Mouse (Mus musculus): Measurements from ENCODE around the gene Apoc3.

Apoc3 gene

DNA sequence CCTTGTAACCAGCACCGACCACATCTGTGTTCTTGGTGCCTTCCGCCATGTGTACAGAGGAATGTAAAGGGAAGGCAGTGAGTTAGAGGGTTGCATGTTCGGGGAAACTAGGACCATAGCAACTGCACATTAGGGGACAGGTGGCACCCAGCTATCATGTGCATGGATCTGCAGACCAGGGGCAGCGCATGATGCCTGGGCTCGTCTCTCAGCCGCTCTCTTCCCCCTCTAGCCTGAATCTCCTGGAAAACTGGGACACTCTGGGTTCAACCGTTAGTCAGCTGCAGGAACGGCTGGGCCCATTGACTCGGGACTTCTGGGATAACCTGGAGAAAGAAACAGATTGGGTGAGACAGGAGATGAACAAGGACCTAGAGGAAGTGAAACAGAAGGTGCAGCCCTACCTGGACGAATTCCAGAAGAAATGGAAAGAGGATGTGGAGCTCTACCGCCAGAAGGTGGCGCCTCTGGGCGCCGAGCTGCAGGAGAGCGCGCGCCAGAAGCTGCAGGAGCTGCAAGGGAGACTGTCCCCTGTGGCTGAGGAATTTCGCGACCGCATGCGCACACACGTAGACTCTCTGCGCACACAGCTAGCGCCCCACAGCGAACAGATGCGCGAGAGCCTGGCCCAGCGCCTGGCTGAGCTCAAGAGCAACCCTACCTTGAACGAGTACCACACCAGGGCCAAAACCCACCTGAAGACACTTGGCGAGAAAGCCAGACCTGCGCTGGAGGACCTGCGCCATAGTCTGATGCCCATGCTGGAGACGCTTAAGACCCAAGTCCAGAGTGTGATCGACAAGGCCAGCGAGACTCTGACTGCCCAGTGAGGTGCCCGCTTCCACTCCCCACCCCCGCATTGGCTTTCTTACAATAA lies 5.6 kb downstream of the Apoc3 start:
- DNase-seq (ENCODE audit: low spot score) = peak; percentile 85

DNA sequence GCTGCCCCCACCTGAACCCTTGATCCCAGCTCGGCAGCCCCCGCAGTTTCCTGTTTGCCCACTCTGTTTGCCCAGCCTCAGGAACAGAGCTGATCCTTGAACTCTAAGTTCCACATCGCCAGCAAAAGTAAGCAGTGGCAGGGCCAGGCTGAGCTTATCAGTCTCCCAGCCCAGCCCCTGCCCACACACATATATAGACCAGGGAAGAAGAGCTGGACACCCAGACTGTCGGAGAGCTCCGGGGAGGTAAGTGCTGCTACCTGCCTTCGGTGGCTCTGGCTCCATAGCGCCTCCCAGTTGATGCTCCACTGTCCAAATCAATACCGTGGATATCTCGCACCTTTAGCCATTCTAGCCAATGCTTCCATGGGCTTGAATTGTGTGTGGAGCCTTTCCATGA lies 6.9 kb downstream of the Apoc3 start, which contains the start of gene Apoa1:
Gene Apoa1, plus strand, starts transcription at position 90 of the 400 bp plus-strand sequence.
- no peak for DNase-seq (ENCODE audit: low spot score)

DNA sequence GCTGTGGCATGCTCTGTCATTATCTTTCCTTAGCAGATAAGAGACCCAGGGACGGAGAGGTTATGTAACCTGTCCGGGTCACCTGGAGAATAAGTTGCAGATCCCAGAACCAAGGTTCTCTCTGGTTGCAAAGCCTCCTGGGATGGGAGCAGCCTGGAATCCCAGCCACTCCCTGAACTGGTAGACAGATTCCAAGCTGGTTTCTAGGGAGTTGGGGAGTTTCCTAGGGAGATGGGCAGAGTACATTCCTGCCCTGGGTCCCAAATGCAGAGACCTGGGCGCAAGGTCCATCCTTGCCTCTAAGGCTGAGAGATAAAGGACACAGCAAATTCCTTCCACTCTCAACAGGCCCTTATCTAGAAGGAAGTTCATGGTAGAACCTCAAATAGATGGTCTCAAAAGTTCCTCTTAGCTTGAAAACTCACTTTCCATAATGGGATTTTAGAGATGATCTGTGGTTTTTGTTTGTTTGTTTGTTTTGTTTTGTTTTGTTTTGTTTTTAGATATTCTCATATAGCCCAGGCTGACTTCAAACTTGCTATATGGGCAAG lies 8.3 kb downstream of the Apoc3 start:
- DNase-seq (ENCODE audit: low spot score) = no peak

DNA sequence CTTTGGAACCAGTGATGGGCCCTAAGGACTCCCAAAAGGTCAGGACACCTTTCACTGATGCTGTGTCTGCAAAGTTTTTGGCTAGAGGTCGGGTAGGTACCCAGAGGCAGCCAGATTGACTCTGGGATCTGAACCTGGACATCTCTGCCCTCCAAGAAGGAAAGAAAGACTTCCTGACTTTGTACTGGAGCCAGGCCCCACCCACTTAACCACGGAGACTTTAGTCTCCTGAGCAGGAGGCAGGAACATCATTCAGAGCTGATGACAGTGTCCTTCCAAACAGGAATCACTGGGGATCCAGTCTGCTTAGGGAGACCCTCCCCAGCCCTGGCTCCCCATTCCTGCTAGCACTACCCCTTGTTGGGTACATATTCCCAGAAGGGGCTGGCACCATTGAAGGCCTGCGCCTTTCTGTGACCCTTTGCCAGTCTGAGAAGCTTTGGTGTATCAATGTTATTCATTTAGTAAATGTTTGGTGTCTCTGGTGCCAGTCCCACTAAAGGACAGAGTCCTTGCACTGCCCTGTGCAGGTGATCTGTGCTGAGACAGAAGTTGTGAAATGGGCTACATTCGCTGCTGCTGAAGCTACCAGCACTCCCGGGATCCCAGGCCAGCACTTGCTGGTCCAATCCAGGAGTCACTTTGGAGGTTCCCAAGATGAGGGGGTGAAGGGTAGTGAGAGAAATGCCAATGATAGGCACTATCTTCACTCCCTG lies 10.3 kb downstream of the Apoc3 start:
- no peak for DNase-seq (ENCODE audit: low spot score)

DNA sequence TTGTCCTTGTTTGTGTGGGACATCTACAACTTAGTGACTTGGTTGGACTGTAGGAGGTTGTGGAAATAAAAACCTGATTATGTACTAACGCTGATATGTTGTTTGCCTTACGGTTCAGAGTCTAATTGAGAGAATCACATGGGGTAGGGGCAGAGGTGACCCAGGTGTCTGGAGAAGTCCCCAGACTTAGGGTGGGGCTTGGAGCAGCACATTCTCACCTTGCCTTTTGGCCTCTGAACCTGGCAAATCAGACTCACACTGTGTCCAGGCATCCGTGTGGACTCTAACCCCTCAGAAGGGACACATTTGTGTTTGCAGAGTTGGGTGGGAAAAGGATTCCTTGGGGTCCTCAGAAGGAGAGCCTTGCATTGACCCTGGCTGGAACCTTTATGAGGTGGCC lies 11.3 kb downstream of the Apoc3 start:
- no peak for DNase-seq (ENCODE audit: low spot score)

DNA sequence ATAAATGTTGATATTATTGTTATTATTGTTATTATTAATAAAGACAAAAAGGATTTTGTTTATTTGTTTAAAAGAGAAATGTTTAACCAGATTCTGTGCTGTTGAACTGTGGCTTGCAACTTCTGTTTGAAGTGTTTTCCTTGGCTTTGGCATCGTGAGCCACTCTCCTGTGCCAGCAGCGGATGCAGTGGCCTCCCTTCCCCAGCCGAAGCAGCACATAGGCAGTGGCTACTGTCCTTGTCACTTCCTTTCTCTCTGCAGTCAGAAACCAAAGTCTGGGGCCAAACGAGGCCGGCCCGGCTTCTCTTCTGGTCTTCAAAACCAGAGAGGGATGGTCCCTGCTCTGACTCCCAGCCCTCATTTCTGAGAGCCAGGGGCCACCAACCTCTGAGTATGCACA lies 12.3 kb downstream of the Apoc3 start:
- DNase-seq (ENCODE audit: low spot score) = no peak

DNA sequence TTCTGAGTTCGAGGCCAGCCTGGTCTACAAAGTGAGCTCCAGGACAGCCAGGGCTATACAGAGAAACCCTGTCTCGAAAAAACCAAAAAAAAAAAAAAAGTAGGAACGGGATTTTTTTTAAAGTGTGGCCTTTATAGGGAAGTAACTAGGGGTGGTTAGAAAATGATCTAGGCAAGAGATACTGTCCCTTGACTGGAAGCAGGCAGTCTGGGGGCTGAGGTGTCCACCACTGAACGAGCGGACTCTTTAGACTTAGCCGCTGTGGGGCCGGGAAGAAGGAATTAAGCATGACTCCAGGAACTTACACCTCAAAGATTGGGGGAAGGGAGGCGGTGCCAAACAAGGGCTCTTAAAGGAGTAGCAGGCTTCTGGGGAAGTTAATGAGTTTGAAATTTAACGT lies 17.3 kb downstream of the Apoc3 start:
- DNase-seq (ENCODE audit: low spot score) = no peak

DNA sequence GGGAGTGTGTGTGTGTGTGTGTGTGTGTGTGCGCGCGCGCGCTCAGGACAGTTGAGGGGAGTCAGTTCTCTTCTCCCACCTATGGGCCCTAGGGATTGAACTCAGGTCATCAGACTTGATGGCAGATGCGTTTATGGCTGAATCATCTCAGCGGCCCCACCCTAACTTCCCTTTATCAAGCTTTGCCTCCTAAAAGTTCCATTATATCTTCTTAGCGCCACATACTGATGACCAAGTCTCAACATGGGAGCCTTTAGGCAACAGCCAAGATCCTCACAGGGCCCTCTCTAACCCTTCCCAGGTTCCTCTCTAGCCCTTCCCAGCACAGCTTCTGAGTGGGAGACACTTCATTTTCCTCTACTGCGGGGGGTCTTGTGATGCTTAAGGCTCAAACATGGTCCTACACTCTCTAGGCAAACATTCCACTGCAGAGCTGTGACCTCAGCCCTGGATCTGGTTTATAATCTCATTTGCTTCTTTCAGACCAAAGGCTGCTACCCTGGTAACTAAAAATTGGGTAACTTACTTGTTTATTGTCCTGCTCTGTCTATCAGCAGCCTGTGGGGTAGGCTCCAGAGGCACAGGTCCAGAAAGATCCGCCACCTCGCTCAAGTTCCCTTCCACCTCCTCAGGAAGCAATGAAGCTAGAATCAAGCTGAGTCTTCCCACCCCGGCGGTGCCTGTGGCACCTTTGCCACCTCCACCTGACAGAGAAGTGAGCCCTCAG lies 18.5 kb downstream of the Apoc3 start:
- DNase-seq (ENCODE audit: low spot score) = no peak

DNA sequence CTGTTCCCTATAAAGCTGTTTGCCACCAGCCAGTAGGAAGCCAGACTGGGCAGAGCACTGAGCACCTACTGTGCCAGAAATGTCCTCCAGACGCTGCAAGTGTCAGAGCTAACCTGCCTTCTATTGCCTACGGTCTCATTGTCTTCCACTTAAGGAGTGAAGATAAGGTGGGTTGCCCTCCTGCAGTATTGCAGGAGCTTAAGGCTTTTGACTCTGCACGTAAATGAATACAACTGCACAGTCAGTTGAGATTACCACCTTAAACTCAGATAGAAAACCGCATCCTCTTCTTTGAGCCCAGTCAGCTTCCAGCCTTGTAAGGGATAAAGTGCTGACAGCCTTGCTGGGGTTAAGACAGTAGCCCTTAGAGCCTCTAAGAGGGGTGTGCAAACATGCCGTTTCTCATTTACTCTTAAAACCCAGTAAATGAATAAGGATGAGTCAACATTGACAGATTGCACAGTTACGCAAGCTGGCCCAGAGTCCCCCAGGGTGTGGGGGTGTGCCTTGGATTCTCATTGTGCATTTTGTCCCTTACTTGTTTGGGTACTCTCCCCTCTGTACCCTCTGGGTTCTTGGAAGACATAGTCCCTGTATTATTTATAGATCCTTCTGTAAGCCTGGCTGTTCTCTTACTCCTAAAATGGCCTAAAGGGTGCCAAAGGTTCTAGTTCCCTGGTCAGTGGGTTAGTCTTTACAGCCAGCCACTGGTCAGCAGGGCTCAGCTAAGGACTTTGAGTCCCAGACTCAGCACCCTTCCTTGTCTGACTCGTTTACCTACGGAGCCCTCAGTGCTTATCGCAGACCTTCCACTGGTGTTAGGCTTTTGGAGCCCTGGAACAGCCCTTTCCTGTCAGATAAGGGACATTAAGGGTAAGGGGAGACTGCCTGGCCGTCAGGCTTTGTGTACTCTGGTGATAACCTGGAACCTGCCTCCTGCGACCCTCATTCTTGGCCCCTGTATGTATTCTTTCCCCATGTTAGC lies 19.8 kb downstream of the Apoc3 start:
- DNase-seq (ENCODE audit: low spot score) = no peak

DNA sequence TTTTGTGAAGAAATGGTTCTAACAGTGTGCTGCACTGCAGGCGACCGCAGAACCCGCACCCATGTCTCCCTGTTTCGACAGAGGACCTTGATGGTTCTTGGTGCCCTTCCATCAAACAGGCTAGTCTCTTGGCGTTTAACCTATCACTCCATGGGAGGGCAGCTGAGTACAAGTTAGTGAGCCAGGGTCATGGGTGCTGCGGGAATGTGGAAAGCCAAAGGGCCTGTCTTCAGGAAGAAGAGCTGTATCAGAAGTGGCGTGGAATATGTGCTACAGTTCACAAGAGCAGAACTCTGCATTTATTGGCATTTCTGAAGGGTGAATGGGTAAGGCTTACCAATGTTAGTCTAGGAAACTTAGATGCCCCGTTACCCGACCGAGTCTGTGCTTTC lies 20.5 kb downstream of the Apoc3 start:
- DNase-seq (ENCODE audit: low spot score) = no peak

DNA sequence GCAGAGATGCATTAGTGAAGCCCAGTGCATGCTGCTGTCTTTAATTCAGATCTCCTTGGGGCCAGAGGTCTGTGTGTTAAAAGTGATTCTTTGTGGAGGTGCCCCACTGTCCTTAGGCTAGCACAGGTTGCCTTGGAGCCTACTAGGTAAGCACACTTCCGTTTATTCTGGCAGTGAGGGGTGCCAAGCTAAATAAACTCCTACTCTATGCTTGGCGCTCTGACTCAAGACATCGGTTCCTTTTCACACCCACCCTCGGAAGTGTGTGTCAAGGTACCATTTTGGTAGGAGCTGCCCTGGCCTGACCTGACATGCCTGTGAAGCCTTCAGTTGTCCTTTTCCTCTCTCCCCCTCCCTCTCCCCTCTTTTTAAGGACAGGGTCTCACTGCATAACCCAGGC lies 21.2 kb downstream of the Apoc3 start:
- no peak for DNase-seq (ENCODE audit: low spot score)

DNA sequence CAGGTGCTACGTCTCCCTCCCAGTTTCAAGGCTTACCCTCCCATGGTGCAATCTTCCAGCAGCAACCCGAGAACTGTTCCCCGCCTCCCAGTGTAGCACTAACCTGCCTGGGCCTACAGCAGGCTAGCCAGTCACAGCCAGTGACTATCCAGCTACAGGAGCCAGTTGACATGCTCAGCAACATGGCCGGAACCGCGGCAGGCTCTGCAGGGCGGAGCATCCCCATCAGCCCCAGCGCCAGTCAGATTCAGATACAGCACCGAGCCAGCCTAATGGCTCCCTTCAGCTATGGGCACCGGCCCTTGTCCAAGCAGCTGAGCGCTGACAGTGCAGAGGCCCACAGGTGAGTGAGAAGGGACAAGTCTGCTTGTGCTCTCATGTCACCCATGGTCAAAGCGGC lies 25.0 kb downstream of the Apoc3 start:
- no peak for DNase-seq (ENCODE audit: low spot score)

DNA sequence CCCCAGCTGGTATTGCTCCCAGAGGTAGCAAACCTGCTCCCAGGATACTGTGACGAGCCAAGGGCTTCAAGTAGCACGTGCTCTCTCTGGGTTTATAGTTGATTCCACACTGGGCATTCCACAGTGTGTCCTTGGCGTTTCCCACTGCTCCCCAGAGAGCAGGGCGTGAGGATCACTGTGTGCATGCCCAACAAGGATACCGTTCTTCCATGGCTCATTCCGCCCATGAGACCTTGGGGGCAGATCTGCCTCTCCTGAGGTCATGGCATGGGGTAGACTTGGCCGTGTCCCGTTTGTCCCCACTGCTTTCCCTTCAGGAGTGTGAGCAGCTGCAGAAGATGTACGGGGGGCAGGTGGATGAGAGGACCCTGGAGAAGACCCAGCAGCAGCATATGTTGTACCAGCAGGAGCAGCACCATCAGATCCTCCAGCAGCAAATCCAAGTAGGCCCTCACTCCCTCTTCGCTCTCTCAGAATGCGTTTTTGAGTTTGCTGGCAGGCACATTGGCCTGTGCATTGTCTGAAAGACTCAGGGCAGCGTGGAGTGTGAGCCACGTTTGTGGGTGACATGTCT lies 26.9 kb downstream of the Apoc3 start:
- peak; percentile 46 for DNase-seq (ENCODE audit: low spot score)

DNA sequence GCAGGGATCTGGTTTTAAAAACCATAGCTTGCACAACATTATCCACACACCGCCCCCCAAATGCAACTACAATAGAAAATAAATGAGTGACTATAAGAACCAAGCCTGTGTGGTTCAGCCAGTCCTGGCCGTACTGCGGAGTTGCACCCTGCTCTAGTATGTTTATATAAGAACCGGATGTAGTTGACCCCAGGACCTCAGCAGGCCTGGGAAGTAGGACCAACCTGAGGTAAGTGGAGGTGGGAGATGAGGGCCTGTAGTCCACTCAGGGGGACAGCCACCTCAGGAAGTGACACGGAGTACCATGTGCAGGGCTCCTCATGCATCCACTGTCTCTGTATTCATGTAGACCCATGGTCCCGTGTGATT lies 28.0 kb downstream of the Apoc3 start:
- no peak for DNase-seq (ENCODE audit: low spot score)

DNA sequence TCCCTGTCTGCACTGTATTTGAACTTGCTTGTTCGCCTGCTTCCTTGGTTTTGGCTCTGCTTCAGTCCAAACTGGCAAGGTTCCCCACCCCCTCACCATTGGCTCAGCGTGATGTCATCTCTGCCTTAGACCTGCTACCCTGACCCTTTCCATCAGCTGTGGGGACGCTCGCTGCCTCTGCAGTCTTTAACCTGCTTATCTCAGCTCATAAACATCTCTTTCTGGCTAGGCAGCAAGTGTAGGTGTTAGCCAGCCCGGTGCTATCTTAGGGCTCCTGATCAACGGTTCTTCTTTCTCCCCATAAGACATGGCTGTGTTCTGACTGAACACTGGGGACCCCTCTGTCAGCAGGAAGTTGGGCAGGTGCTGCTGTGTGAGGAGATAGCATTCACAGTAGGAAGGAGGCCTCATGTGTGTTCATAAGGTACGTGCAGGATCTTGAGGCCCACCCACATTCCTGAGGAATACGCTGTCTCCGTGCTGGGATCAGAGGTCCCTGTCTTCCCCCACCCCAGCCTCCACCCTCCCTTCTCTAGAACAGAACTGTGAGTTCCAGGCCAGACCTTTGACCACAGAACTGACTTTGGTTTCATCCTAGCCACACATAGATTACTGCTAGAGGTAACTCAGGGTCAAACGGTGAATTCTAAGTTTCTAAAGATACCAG lies 28.5 kb downstream of the Apoc3 start:
- no peak for DNase-seq (ENCODE audit: low spot score)

DNA sequence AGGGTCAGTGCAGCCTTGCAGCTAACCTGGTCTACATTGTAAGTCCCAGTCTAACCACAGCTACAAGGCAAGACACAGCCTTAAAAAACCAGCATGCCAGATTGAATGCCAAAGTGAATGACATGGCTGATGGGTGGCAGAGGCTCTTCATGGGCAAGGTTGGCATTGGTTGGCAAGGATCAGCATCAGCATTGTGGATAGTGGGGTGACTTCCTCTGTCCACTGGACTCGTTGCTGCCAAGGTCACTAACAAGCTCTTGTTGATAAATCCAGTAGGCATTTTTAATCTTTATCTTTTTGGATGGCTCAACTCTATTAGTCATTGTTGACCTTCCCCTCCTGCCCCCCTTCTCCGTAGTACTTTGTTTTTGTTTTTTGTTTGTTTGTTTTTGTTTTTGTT lies 35.8 kb downstream of the Apoc3 start:
- DNase-seq (ENCODE audit: low spot score) = no peak

DNA sequence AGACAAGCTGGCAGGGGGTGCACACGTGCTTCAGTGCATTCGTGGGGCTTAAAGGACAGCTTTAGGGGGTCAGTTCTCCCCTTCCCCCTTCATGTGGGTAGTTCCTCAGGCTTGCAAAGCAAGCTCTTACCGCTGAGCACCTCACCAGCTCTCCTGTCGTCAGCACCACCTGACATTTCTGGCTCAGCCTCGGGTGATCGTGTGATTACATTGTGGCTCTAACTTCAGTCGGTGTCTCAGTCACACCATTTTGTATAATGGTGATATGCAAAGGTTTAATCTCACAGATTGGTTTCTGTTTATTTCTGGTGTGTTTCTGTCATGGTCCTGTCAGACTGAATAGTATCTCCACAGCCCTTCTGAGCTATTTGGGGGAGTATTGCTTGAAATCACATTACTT lies 36.5 kb downstream of the Apoc3 start:
- no peak for DNase-seq (ENCODE audit: low spot score)

DNA sequence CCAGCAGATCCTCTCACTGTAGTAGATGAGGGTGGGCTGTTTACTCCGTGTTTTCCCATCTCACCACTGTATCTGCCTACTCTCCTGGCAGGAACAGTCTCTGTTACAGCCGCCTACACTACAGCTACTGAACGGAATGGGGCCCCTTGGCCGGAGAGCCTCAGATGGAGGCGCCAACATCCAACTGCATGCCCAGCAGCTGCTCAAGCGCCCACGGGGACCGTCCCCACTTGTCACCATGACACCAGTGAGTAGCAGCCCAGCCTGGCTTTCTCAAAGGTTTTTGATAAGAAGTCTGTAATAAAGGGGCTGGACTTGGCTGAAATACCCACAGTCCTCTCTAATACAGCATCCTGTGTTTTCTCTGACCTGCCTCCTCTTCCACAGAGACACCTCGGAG lies 37.0 kb downstream of the Apoc3 start:
- DNase-seq (ENCODE audit: low spot score) = no peak

DNA sequence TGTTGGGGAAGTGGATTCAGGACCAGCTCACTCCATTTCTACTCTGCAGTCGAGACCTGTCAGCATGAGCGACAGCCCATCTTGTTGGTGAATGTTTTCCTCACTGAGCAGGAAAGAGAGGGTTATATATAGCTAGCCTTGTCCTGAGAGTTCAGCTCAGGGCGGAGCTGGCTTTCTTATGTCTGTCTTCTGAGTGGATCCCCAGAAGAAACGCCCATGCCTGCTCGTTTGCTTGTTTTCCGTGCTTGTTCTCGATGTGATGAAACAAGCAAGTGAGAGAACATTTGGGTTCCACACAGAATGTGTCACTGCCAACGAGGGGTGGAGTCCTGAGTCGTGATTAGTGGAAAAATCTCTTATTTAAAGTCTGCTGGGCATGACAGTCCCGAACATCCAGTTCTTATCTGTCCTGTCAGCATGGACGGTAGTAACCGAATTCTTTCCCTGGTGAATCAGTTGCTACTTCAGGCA lies 38.7 kb downstream of the Apoc3 start:
- DNase-seq (ENCODE audit: low spot score) = no peak

DNA sequence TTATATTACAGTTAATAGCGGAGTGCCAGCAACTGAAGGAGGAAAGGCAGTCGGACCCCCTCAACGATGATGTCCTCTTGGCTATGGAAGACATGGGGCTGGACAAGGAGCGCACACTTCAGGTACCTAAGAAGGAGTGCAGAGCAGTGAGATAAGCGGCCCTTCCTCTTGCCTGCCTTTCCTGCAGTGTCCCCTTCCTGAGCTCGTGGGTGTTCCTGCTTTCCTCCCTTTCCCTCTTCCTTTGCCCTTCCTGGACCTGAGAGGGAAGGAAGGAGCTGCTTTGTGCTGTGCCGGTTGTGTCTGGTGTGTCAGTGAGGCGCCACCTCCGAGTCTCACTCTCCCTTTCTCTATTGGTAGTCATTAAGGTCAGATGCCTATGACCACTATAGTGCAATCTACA lies 40.6 kb downstream of the Apoc3 start:
- DNase-seq (ENCODE audit: low spot score) = no peak
